Mouse (Mus musculus) liver, adult 2 months (tissue): ENCODE data around the gene Cdh4. TPM values are rescaled to one million over a fixed set of nuclear protein-coding genes. Genes with fewer than 3 reads are reported as not detected.

Source experiments
- DNase-seq: peaks from one replicate; pipeline ENCODE4 v3.0.0-alpha.2; 2011; ENCODE audit warnings: low read depth, low spot score; ENCODE audit errors: extremely low read depth
- H3K27ac ChIP-seq: fragments of 200-500 bp; replicated peaks from 2 replicates; pipeline ENCODE4 v1.5.1; 2012; ENCODE audit warnings: low read depth, mild to moderate bottlenecking, control low read depth, inconsistent platforms, low read length; ENCODE audit not compliant: insufficient read depth
- H3K27me3 ChIP-seq: fragments of 200-500 bp; 2 replicates; pipeline ENCODE4 v1.6.1; 2012; ENCODE audit warnings: mild to moderate bottlenecking, moderate library complexity, low read length, inconsistent platforms; ENCODE audit not compliant: control insufficient read depth, insufficient read depth
- H3K36me3 ChIP-seq: fragments of 200-500 bp; 2 replicates; pipeline ENCODE4 v1.6.1; 2012; ENCODE audit warnings: low read length, inconsistent platforms; ENCODE audit not compliant: control insufficient read depth, insufficient read depth
- H3K4me1 ChIP-seq: fragments of 200-500 bp; 2 replicates; pipeline ENCODE4 v1.6.1; 2011; ENCODE audit warnings: low read length; ENCODE audit not compliant: control insufficient read depth, insufficient read depth
- H3K4me3 ChIP-seq: fragments of 200-500 bp; 2 replicates; pipeline ENCODE4 v1.5.1; 2011; ENCODE audit warnings: low read depth, mild to moderate bottlenecking, control low read depth, low read length, moderate library complexity; ENCODE audit not compliant: insufficient read depth
- H3K79me2 ChIP-seq: fragments of 200-500 bp; 2 replicates; pipeline ENCODE4 v1.6.1; 2012; ENCODE audit warnings: inconsistent platforms, mild to moderate bottlenecking, low read length, moderate library complexity; ENCODE audit not compliant: control insufficient read depth, insufficient read depth
- H3K9ac ChIP-seq: fragments of 200-500 bp; 2 replicates; pipeline ENCODE4 v1.6.1; 2012; ENCODE audit warnings: low read depth, mild to moderate bottlenecking, control low read depth, inconsistent platforms, low read length
- CTCF ChIP-seq: fragments of 200-500 bp; IDR thresholded peaks from 2 replicates; pipeline ENCODE4 v1.5.1; 2011; ENCODE audit warnings: low read depth, low read length, control low read depth
- POLR2A ChIP-seq: fragments of 200-500 bp; IDR thresholded peaks from 2 replicates; pipeline ENCODE4 v1.6.1; 2011; ENCODE audit warnings: low read length, control low read depth; ENCODE audit not compliant: insufficient read depth; ENCODE audit errors: extremely low read depth
- WGBS: fragments of 180-500 bp; shearing (Covaris S2); methylation state at CpG from one replicate; pipeline ENCODE4 v1.1.7; 2018; 5-methylcytosine and 5-hydroxymethylcytosine counted together
- polyA plus RNA-seq: library from polyadenylated mRNA; depleted of rRNA; stranded (reverse); fragments of >200 nt; gene quantifications from 2 replicates; pipeline ENCODE4 v1.2.3, GENCODE M21; 2012
- total RNA-seq: library from RNA; depleted of rRNA; stranded (reverse); fragments of >200 nt; gene quantifications from 2 replicates; pipeline ENCODE4 v1.2.3, GENCODE M21; 2014

Cdh4 gene
- total and polyA plus RNA-seq, 2 experiments: 0.18 to 0.37 TPM

DNA sequence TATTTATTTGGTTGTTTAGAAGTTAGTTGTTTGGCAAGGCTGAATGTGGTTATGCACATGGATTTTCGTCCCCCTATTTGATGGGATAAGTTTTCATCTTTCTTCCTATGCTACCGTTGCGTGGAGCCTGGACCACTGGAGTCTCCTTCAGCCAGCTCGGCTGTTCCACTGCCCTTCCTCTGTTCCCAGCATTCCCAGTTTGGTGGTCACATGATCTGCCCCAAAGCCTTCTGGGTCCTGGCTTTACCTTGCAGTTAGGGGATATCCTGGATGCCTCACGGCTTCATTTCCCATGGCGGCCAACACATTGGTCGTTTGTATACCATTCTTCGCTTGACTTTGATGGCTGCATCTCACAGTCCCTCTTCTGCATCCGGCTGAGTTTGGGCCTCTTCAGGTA is 27.5 kb upstream of the Cdh4 start:
- no peaks in the 10 kb centered on the region for H3K27me3 ChIP-seq
- H3K79me2 ChIP-seq: no peaks in the 10 kb centered on the region
- TF ChIP-seq CTCF: no peak
- no peak for TF ChIP-seq POLR2A
- DNase-seq: no peak
- no peaks in the 10 kb centered on the region for H3K4me1 ChIP-seq
- H3K27ac ChIP-seq: no peak overlapping the region
- WGBS: 90% methylated on average over 9 of the region's 9 CpGs
- no peak overlapping the region for H3K4me3 ChIP-seq
- H3K9ac ChIP-seq: no peak overlapping the region
- H3K36me3 ChIP-seq: no peaks in the 10 kb centered on the region

DNA sequence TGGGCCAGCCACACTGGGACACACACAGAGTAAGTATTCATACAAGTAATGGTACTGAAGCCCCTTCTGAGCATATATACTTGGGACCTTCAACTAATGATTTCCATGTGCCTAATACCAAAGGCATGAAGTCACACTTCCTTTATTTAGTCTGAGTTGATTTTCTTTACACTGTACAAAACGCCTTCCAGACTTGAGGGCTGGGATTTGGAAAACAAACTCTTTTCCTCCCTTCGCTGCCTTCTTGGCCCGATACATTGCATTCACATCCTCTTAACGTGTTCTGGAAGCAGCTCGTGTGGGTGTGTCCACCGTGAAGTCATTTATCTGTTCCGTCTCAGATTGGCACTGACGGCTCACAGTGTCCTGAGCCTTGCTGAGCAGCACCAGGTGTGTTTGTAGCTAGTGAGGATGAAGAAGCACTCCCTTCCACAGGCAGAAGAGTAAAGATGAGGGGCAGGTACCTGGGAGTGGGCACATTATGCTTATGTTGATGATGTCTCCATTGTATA is 26.3 kb upstream of the Cdh4 start:
- no peaks in the 10 kb centered on the region for H3K36me3 ChIP-seq
- no peak overlapping the region for H3K27ac ChIP-seq
- DNase-seq: no peak
- H3K4me3 ChIP-seq: no peak overlapping the region
- H3K79me2 ChIP-seq: no peaks in the 10 kb centered on the region
- no peaks in the 10 kb centered on the region for H3K4me1 ChIP-seq
- H3K9ac ChIP-seq: no peak overlapping the region
- H3K27me3 ChIP-seq: no peaks in the 10 kb centered on the region; the same call in 1 of the 2 replicates
- TF ChIP-seq POLR2A (no peak), CTCF (no peak)
- 72% methylated on average over 8 of the region's 8 CpGs for WGBS

GRCm38 (mm10) chr2:179416587-179417227 is 25.5 kb upstream of the Cdh4 start:
- Histone ChIP-seq H3K27ac (no peak overlapping the region), H3K36me3 (no peaks in the 10 kb centered on the region), H3K9ac (no peak overlapping the region), H3K27me3 (no peaks in the 10 kb centered on the region; the same call in 1 of the 2 replicates), H3K4me3 (no peak overlapping the region), H3K79me2 (no peaks in the 10 kb centered on the region), H3K4me1 (no peaks in the 10 kb centered on the region)
- 87% methylated on average over 16 of the region's 16 CpGs for WGBS
- TF ChIP-seq POLR2A (no peak), CTCF (no peak)
- no peak for DNase-seq

DNA sequence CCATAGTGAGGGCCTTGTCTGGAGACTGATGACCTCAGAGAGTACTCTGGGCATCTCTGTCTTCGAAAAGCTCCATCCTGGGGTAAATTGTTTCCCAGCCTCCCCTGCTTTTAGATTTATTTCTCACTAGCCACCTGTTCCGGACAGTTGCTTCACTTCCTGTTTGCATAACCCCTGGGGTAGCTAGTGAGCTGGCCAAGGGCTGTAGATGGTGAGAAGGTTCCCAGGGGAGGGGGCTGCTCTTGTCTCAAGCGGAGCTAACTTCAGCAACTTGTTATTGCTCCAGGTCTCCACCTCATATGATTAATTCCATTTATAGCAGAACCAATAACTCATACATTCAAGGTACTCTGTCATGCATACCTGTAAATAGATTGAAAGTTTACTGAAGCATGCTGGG is 16.6 kb upstream of the Cdh4 start:
- Histone ChIP-seq H3K79me2 (no peaks in the 10 kb centered on the region), H3K27ac (no peak overlapping the region), H3K4me1 (no peaks in the 10 kb centered on the region), H3K27me3 (no peaks in the 10 kb centered on the region), H3K36me3 (no peaks in the 10 kb centered on the region), H3K9ac (no peak overlapping the region), H3K4me3 (no peak overlapping the region)
- WGBS: 73% methylated on average over 3 of the region's 3 CpGs
- no peak for TF ChIP-seq CTCF
- no peak for TF ChIP-seq POLR2A
- DNase-seq: no peak

GRCm38 (mm10) chr2:179428889-179429288 is 13.3 kb upstream of the Cdh4 start:
- no peaks in the 10 kb centered on the region for H3K36me3 ChIP-seq
- no peak overlapping the region for H3K9ac ChIP-seq
- TF ChIP-seq POLR2A: no peak
- no peak for TF ChIP-seq CTCF
- H3K4me3 ChIP-seq: no peak overlapping the region
- H3K4me1 ChIP-seq: no peaks in the 10 kb centered on the region
- no peak overlapping the region for H3K27ac ChIP-seq
- WGBS: 89% methylated on average over 3 of the region's 3 CpGs
- DNase-seq: no peak
- no peaks in the 10 kb centered on the region for H3K79me2 ChIP-seq
- H3K27me3 ChIP-seq: no peaks in the 10 kb centered on the region

DNA sequence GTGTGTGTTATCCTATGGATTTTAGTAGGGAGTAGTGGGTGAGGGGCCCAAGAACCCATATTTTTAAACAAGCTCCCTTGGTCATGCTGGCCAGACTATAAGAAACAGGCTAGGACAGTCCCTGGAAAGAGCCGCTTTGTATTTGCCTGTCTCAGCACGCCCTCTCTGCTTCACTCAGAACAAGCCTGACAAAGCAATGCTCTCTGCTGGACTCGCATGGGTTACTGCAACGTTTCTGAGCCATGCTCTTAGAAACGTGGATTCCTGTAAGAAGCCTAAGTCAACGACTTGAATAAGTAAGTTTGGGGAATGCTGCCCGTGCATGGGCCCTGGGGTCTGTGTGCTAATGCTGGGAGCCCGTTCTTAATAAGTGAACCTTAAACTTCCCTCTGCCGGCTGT is 2.1 kb upstream of the Cdh4 start:
- no peaks in the 10 kb centered on the region for H3K79me2 ChIP-seq
- H3K9ac ChIP-seq: no peak overlapping the region
- WGBS: 28% methylated on average over 9 of the region's 9 CpGs
- no peak for DNase-seq
- no peak overlapping the region for H3K27ac ChIP-seq
- TF ChIP-seq POLR2A (no peak), CTCF (no peak)
- no peak overlapping the region for H3K4me3 ChIP-seq
- H3K36me3 ChIP-seq: no peaks in the 10 kb centered on the region
- peaks cover 8% of the 10 kb centered on the region; the same call in 1 of the 2 replicates for H3K27me3 ChIP-seq
- H3K4me1 ChIP-seq: no peaks in the 10 kb centered on the region
